Mouse (Mus musculus): Measurements from ENCODE around the gene Alyref.

Gene Alyref

DNA sequence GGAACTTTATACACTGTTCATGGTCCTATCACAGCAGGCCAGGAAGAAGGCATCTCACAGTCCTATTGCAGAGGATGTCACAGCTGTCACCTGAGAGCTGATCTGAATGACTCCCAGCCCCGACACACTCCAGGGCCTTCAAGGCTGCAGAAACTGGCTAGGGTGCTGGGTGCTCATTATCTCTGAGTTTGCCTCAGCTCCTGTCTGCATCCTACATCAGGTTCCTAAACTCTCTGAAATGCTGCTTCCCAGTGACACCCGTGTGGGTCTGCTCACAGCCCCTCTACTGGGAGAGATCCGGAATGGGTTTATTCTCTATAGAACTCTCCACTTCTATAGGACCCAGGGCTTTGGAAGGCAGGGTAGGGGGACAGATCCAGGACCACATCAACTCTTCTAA, 50.0 kb downstream of the Alyref start:
- no peak for DNase-seq (ENCODE audit: low read depth in 1 of 2, low spot score in 2 of 2)

DNA sequence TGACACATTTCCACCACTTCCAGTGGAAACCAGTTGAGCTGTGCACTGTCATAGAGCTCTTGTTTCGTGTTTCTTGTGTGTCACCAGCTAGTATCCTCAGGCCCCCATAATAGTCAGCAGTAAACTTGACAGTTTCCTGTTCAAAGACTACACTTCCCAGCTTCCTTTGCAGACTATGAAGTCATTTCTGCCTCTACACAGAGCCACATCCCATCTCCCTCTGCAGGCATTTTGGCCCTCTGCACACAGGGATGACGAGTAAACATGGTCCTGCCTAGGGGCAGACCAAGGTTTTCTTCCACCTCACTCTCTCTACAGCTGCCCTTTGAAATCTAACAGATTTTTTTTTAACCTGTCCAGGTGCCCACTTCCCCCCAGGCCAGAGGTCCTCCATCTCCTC, 50.7 kb downstream of the Alyref start:
- DNase-seq (ENCODE audit: low read depth in 1 of 2, low spot score in 2 of 2) = no peak

DNA sequence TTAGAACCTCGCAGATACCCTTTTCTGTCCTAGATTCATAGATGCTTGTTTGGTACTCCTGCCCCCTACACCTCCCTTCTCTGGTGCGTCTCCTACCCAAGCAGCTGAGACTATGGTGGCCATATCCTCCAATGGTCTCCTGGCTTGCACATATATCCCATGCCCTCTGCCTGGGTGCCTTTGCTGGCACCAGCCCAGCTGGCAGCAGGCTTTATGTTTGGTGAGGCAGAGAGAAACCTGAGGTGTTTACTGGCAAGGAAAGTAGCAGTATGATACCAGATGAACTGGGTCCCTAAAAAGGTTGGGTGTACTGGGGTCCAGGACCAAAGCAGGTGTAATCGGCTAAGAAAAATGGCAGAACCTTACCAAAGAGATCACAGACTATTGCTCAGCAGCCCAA, 52.2 kb downstream of the Alyref start:
- DNase-seq (ENCODE audit: low read depth in 1 of 2, low spot score in 2 of 2) = no peak

DNA sequence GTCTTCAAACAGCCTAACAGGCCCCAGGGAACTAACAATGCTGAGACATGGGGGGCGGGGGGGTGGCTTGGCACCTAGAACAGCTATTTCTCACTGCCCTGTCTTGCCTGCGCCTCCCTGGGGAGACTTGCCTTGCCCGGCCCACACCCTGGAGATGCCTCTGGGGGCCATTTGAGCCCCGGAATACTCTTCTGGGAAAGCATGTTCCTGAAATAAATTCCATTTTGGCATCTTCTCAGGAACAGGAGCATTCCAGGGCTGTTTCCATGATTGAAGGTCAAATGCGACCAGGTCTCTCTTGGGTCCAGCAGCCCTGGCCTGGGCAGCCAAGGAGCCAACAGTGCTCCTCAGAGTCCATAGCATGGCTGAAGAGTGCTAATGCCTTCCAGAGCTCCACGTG, 55.8 kb downstream of the Alyref start:
- no peak for DNase-seq (ENCODE audit: low read depth in 1 of 2, low spot score in 2 of 2)
